Mouse (Mus musculus) brain, adult 2 months (tissue): Measurements from ENCODE around the gene Mtmr3.

Source experiments
- DNase-seq: peaks from one replicate; pipeline ENCODE4 v3.0.0; 2011; ENCODE audit warnings: low read depth, low spot score

Mtmr3 gene

DNA sequence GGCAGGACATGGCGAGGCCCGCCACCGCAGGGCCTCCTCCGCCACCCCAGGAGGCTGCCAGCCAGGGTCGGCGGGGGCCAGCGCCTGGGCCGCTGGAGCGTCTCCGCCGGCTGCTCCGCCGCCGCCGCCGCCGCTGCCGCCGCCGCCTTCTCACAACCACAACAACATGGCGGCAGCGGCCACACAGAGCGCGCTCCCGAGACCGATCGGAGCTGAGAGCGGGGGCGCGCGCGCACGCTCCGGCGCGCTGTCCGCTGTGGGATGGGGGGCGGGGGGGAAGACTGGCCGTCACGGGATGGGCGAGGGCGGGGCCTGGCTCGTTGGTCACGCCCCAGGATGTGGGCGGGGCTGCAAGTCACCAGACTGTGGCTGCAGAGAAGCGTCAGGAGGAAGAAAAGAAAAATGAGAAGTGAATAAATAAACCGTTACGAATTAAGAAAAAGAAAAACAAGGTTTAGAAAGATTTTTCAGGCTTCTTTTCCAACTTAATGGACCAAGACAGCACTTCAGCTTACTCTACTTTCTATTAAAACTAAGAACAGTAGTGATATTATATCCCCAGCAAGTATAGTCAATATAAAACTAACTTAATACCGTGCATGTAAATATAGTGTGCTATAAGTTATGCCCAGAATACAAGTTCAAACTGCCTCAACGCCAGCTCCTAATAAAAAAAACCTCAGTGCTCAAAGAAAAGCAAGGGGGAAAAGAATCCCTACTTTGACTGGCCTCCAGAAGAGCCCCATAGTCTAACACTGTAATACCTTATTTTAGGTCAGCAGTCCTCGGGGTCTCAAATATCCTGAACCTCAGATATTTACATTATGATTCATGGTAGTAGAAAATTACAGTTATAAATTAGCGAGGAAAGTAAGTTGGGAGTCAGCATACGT lies at the start of gene Mtmr3:
Gene Mtmr3, minus strand, starts transcription at position 256 of the 893 bp plus-strand sequence.
- peak; percentile 98 for DNase-seq

DNA sequence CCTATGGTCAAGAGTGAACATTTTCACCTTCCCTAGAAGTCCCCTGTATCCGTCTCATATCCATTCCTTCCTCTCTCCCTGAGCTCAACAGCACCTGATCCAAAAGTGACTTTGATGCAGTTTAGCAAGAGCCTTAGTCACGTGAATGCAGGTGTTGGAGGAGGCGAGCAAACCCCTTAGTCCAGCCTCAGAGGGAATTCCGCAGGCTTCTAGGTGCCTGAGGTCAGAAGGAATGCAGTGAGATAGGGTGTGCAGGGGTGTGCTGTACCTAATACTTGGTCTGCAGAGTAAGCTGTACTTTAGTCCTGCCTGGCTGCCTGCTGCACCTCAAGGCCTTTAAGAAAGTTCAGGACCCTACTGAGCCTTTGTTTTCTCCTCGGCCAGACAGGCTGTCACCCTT lies 49.1 kb upstream of the Mtmr3 start:
- no peak for DNase-seq

DNA sequence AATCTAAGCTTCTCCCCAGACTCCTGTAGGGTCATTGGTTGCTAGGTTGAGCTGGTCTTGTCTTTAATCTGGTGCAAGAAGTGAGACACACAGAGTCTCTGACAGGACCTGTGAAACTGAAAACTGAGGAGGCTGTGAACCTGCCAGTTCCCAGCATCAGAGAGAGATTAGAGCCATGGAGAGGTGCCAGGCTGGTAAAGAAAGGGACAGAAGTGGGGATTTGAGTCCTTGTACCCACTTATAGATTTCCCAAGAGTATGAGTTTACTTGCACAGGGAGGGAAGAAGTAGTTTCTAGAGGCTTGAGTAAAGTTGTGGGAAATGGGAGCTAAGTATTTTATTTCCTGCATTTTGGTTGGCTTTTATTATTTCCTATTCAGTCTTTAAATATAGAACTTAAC lies 46.5 kb upstream of the Mtmr3 start:
- no peak for DNase-seq

DNA sequence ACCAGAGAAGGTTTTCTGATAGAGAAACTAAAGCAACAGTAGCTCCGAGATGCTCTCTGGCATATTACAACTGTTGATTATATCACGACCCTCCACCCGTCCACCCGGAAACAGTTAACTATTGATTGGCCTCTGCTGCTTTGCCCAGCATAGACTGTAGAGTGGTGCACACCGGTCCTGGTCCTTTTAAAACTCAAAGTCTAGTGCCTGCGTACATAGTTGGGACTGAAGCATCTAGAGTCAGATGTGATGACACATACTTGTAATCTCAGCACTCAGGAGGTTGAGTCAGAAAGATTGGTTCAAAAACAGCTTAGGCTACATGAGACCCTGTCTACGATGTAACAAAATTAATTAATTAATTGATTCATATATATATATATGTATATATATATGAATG lies 43.6 kb upstream of the Mtmr3 start:
- DNase-seq: no peak

DNA sequence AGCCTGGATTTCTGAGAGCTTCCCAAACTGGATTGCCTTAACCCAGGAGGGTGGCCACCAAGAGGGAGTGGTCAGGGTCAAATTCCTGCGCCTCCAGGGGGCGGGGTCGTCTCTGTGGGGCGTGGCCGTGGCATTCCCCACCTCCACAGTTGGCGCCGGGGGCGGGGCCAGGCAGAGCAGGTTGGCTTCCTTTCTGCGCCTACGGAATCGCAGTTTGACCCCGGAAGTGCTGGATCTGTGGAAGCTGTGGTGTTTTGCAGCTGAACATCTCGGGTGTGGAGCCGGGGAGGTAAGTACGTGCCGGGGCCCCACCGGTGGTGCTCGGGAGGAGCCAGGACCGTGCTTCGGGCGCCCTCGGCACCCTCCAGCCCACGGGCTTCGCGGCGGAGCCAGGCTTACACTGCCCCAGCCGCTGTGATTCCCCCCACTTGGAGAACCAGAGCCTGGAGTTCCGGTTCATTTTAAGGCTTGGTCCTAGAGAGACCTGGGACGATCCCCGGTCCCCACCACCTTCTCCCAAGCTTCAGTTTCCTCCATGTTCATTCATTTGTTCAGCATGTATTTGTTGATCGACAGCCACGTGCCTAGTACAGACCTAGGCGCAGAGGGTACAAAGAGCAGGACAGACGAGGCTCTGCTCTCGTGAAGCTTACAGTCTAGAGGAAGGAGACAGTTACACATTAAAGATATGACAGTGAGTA lies 43.0 kb upstream of the Mtmr3 start, which contains the start of gene Ascc2:
Gene Ascc2, plus strand, starts transcription at position 214 of the 701 bp plus-strand sequence.
- peak; percentile 93 for DNase-seq

DNA sequence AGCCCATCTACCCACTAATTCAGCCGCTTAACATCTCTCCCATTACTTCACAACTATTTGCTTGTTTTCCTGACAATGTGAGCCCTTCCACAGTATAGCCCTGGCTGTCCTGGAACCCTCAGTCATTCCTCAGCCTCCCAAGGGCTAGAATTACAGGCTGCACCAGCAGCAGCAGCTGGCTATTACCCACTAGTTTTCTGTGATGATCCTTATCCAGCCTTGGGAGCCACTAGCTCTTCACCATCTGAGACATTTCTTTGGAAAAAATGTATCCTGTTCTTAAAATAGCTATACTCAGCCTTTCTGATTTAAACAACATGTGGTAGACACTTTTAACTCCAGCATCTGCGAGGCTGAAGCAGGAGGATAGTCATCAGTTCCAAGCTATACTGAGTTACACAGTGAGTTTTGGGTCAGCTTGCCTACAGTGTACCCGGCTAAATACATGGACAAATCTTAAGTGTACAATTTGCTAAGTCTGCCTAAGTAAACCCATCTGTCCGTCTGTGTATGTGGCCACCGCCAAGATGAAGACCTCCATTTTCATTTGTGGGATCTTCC lies 42.2 kb upstream of the Mtmr3 start:
- DNase-seq: peak; percentile 55

DNA sequence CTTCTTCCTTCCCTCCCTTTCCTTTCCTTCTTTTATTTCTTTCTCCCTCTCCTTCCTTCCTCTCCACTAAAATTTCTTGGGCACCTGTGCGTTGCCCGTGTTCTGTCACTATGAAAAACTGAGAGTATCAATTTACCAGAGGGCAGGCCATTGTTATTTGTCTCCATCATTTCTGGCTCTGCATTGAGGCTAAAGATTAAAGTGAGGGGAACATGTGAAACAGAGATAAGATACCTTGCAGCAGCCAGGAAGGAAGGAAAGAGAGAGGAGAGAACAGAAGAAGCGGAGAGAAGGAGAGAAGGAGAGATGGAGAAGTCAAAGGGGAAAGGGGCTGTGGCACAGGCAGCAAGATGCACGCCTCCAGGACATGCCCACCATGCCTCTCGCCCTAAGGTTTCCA lies 39.7 kb upstream of the Mtmr3 start:
- DNase-seq: no peak

DNA sequence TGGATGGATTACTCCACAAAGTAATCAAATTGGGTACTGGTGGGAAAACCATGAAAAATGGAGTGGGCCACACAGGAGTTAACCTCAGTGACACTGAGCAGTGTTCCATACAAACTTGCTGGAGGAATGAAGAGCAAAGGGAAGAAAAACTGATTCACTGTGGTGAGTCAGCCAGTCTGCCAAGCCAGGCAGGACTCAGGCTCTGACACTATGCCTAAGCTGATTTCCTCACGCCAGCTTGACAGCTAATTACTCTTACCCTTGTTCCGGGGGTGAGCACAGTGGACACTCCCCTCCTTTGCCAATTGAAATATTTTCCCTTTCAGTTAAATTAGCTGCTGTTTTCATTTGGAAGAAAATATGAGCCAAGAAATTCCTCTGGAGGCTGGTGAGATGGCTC lies 38.8 kb upstream of the Mtmr3 start:
- no peak for DNase-seq

DNA sequence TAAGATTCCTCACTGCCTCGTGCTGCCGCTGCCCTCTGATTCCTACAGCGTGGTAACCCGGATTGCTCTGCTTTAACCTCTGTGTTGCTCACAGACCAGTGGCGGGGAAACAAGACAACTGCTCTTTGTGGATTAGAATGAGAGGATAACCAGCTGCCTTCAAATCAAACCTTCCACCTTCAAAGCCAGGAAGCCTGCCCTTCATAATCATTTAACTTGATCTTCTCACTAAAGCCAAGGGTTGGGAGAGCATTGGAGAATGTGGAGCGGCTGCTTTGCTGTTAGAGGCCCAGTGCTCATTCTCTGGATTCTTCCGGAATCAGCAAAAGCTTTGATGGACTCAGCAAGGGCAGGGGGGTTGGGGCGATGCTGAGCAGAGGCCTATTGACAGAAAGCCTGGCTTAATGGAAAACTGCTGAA lies 35.2 kb upstream of the Mtmr3 start:
- DNase-seq: no peak

DNA sequence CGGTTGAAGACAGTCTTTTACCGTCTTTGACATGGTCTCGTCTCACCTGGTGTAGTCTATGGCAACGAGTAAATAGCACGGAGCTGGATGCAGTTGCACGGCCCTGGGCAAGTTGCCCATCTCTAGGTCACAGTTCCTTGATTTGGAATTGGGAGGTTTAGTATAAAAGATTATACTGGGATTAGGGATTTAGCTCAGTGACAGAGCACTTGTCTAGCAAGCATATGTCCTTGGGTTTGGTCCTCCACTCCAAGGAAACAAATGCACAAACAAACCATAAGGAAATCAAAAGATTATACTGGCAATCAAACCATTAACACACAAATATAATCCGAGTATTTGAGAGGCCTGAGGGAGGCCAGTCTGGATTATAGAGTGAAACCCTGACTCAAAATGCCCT lies 33.0 kb upstream of the Mtmr3 start:
- DNase-seq: no peak

DNA sequence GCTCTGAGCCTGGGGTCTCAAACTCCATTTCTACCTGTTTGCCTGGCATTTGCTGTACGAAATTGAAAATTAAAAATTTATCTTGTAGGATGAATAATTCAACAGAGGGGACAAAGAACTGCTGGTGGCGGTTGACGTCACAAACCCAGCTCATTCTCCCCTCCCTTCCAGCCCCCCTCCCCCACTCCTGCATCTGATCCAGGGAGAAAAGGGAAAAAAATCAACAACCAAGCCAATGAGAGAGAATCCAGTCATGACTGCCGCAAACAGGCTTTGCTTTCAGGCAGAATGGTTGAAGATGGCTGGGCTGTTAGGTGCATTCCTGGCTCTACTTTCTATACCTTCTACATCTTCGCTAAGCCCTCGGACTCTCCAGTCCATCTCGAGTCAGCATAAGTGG lies 31.3 kb upstream of the Mtmr3 start:
- no peak for DNase-seq

DNA sequence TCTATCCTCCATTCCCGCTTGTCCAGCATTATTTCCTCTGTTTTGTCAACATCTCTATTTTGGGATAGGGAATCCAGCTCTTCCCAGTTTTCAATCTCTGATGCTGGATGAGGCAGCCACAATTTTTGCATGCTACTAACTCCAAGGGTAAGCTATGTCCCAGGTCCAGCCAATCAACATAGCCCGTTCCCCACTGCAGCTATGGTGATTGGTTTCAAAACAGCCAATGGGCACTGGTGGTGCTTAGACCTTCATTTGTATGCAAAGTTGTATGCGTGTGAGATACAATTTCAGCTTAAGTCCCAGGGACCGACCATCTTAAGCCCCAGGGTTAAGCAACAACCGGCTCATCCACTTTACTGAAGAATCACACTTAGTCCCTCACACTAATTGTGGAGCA lies 28.3 kb upstream of the Mtmr3 start:
- DNase-seq: no peak

DNA sequence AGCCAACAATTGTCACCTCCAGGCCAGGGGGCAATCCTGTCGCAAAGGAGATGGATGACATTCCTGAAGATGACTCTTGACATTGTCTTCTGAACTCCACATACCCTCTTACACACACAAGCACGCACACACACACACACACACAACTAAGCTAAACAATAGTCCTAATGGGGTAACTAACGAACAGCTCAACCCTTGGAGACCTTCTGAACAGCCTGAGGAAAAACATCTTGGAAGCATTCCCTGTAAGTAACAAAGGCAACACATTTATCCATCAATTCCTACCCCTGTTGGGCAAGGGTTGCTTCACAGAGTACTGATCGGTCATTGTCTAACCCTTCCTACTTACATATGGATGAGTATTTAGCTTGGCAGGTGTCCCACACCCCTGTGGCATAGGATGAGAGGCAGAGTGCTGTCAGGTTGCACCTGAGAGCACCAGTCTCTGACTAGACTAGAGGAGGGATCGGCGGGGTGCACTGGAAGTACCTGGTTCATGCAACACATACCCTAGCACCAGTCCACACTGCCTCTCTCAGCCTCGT lies 27.9 kb upstream of the Mtmr3 start:
- no peak for DNase-seq

DNA sequence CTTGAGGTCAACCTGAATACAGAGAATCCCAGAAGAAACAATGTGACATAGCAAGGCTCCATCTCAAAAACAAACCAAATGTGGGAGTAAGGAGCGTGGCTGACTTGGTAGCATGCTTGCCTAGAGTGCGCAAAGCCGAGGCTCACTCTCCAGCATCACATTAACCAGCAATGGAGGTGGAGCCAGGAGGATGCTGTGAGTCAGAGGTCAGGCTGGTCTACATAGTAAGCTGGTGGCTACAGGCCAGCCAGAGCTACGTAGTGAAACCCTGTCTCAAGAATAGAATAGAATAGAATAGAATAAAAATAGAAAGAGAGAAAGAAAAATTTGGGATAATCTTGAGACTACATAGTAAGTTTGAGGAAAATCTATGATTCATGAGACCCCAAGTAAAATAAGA lies 27.2 kb upstream of the Mtmr3 start:
- no peak for DNase-seq

DNA sequence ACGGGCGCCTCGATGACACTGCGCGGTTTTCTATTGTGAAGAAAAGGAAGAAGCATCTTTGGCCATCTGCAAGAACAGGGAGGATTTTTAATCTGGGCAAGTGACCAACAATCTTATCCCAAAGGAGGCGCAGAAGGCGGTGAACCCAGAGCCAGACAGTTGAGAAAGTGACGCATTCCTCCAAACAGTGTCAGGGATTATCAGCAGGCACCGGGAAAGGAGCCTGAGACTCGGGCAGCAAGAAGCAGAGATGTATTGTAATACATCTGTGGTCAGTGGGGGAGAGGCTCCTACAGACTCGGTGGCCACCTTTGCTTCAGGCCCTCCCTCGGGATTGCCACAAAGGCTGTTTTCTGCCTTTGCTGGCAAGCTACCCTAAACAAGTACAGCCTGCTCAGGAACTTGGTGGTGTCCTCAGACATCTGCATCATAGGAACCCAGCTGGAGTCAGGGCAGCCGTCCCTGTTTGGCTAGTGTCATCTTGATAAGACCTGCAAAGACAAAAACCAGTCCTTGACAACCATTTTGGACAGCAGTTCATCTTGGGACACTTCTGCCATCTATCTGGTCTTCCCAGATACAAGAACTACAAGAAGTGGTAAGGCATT lies 25.9 kb upstream of the Mtmr3 start:
- DNase-seq: peak; percentile 54

DNA sequence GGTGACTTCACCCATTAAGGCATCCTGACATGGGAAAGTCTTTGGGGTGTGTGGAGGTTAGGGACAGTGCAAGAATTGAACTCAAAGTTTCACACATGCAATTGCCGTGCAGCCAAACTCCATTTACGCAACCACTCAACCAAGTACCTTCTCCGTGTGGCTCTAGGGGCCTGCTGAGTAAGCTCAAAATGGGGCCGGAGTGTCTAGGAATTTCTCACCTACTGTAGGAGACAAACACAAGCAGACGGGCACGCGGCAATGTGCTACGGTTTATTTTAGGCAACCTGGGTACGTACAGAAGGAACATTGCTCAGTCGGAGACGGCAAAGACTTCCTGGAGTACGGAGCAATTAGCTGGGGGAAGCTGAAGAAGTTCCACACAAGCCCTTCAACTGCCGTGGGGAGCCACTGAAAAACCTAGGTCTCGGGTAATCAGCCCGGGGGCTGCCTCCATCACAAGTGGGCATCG lies 25.4 kb upstream of the Mtmr3 start, which contains the start of gene Gm11032:
Gene Gm11032, plus strand, starts transcription at position 51 of the 469 bp plus-strand sequence.
- DNase-seq: peak; percentile 66

DNA sequence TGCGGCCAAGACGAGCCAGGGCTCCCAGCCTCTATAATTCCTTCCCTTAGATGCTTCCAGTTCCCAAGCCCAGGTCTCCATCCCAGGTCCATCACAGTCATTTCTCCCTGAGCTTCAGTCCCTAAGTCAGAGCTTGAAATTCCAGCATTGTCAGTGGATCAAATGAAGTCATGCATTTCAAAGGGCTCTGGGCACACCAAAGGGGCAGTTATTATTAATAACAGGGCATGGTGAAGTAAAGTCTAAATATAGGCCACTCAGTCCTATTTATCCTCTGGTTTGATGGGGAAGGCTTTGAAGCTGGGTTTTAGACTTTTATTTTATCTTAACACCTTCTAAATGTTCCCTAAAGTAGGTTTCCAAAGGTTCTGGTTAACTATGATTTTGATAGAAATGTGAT lies 17.2 kb upstream of the Mtmr3 start:
- peak; percentile 14 for DNase-seq

DNA sequence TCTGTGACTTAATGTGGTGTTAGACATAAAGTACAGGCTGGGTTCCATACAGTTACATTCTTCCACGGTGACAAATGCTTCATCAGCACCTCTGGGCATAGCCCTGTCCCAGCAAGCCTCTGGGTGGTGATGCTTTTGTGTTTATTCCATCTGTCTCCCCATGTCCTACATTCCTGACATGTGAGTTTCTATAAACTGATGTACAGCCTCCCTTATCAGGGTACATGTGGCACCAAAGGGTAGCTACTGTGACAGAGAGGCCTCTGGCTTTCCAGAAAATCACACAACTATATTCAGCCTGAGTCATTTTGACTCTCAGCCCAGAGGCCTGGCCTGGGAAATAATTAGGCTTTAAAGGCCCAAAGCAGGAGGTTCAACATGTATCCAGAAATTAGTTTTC lies 11.9 kb upstream of the Mtmr3 start:
- DNase-seq: peak; percentile 12

DNA sequence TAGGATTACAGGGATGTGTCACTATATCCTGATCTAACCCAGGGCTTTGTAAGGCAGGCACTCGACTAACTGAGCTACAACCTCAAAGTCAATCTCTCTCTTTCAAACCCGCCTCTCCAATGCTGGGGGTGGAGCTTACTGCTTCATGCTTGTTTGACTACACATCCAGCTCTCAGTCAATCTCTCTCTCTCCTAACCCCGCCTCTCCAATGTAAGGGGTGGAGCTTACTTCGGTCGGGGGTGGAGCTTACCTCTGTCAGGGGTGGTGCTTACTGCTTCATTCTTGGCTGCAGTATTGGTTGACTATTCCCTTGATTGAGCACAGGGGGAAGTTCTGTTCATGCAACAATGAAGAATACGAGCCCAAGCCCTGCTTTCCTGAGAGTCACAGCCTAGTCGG lies 10.8 kb upstream of the Mtmr3 start:
- DNase-seq: no peak

DNA sequence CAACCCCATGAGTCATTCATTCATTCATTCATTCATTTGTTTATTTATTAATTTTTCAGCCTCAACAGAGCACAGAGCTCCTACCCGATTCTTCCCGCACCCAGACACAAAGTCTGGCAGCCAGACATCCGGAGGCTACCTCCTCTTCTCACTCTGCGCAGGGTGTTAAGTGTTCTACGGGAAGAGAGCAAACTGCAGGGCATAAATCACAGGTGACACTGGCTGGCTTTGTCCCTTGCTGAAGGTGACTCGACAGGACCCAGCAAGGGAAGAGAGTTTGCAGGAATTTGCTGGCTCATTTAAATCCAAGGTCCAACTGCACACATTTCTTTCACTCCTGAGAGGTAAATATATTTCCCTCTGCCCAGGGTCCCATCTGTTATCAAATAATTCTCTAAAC lies 9.8 kb upstream of the Mtmr3 start:
- no peak for DNase-seq

DNA sequence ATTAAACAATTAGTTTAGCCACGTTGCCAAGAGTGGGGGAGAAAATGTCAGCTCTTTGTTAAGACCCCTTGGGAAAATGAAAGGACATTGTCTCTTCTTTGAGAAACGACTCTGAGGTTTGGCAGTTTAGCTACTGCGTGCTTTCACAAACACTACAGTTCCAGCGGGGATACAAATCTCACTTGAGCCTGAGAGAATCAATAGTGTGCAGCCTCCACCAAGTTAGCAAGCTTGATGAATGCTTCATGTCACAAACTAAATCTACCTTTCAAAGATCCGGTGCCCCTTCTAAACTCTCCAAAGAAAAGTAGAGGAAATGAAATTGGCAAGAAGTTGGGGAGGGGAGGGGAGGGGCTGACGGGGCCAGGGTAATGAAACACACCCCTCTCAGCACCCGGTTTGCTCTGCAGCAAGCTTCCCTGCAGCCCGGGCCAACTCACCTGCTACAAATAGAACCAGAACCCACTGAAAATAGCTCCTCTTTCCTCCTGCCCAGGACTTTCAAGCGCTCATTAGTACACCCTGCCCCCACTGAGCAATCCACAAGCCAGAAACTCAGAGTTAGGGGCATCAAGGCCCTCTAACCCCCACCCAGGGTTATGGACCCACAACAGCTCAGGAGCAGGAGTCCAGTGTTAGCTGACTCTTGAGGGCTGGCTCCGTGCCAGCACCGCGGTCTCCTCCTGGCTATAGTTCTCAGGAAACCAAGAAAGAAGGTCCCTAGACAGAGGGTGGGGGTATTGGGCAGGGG lies 8.2 kb upstream of the Mtmr3 start:
- peak; percentile 12 for DNase-seq
